Mouse (Mus musculus) forebrain, embryonic 14.5 days (tissue): ENCODE measurements around the gene Glb1. TPM values are rescaled to one million over a fixed set of nuclear protein-coding genes. Genes with fewer than 3 reads are reported as not detected.

Source experiments
- ATAC-seq: fragments of 200-750 bp; cut with Nextera tagmentation; 2 replicates; pipeline ENCODE4 v1.8.0; 2017; ENCODE audit warnings: mild to moderate bottlenecking, moderate library complexity
- DNase-seq: peaks from one replicate; pipeline ENCODE4 v3.0.0-alpha.2; 2015; ENCODE audit warnings: low spot score
- H3K27ac ChIP-seq: fragments of 300-500 bp; sonication (generic); 2 replicates; pipeline ENCODE4 v1.5.1; 2014; ENCODE audit warnings: low read depth, mild to moderate bottlenecking, control low read depth, low read length, moderate library complexity
- H3K27me3 ChIP-seq: fragments of 300-500 bp; sonication (generic); replicated peaks from 2 replicates; pipeline ENCODE4 v1.6.1; 2014; ENCODE audit warnings: low read length, control low read depth, mixed read lengths; ENCODE audit not compliant: control insufficient read depth, insufficient read depth
- H3K36me3 ChIP-seq: fragments of 300-500 bp; sonication (generic); 2 replicates; pipeline ENCODE4 v1.6.1; 2014; ENCODE audit warnings: low read length, control low read depth; ENCODE audit not compliant: control insufficient read depth, insufficient read depth
- H3K4me1 ChIP-seq: fragments of 300-500 bp; sonication (generic); 2 replicates; pipeline ENCODE4 v1.6.1; 2014; ENCODE audit warnings: antibody characterized with exemption, low read length, control low read depth; ENCODE audit not compliant: control insufficient read depth, insufficient read depth
- H3K4me2 ChIP-seq: fragments of 300-500 bp; sonication (generic); 2 replicates; pipeline ENCODE4 v1.6.1; 2014; ENCODE audit warnings: mild to moderate bottlenecking, control low read depth, low read length
- H3K4me3 ChIP-seq: fragments of 300-500 bp; sonication (generic); 2 replicates; pipeline ENCODE4 v1.5.1; 2014; ENCODE audit warnings: low read depth, low read length, control low read depth
- H3K9ac ChIP-seq: fragments of 300-500 bp; sonication (generic); 2 replicates; pipeline ENCODE4 v1.6.1; 2014; ENCODE audit warnings: mild to moderate bottlenecking, low read length, control low read depth, moderate library complexity
- H3K9me3 ChIP-seq: fragments of 300-500 bp; sonication (generic); replicated peaks from 2 replicates; pipeline ENCODE4 v1.6.1; 2016; ENCODE audit warnings: low read length, control low read depth, mixed read lengths; ENCODE audit not compliant: control insufficient read depth
- WGBS: fragments of 180-500 bp; shearing (Covaris S2); extraction: QIAGEN DNeasy Blood & Tissue Kit; methylation state at CpG from one replicate; pipeline ENCODE4 v1.1.7; 2014; 5-methylcytosine and 5-hydroxymethylcytosine counted together
- polyA plus RNA-seq: library from polyadenylated mRNA; unstranded; fragments of >200 nt; fragmentation: Nextera tagmentation; extraction: Ambion mirVana; gene quantifications from 2 replicates; pipeline ENCODE4 v1.2.1, GENCODE M21; 2014

Gene Glb1
- polyA plus RNA-seq, 1 experiment from 2014 or later: 25.9 TPM

DNA sequence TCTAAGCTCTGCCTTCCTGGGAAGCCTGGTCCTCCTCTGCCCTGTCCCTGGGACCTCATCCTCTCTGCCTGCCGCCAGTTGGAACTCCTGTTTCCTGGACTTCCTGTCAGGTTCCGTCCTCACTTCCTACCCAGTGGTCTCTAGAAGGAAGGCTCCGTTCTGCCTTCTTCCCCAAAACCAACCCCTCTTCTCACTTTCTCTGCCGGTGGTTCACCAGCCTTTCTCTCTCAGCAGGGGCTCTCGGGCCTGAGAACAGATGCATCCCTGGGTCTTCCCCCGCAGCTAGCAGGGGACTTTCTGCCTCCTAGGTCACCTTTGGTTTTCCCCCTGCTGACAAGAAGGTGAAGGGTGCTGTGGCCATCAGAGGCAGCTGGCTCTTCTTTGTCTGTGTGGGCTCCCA is 64.6 kb downstream of the Glb1 start:
- Histone ChIP-seq H3K9ac (no peak overlapping the region), H3K9me3 (no peaks in the 10 kb centered on the region), H3K4me2 (no peak overlapping the region), H3K27ac (no peak overlapping the region), H3K36me3 (peaks cover 8% of the 10 kb centered on the region; the same call in 1 of the 2 replicates), H3K4me1 (no peaks in the 10 kb centered on the region), H3K4me3 (no peak overlapping the region), H3K27me3 (no peaks in the 10 kb centered on the region)
- DNase-seq (no peak), ATAC-seq (no peak)
- 83% methylated on average over 6 of the region's 6 CpGs for WGBS

DNA sequence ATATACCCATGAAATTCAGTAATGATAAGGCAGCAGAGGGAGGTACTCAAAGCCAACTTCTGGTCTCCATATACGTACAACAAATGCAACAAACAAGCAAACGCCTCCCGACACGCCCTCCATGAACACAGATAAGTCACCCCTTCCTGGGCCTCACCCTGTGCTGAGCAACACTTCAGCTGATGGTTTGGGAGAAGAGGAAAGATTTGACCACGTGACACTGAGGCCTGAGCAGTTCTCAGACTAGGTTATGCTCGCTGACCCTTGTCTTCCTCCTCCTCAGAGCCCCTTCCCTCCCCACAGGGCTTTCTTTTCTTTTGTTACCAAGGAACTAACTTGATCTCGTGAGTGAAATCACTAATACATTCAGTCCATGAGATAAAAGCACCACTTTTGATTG is 66.0 kb downstream of the Glb1 start:
- H3K36me3 ChIP-seq: peaks cover 8% of the 10 kb centered on the region; the same call in 1 of the 2 replicates
- no peaks in the 10 kb centered on the region for H3K27me3 ChIP-seq
- WGBS: 73% methylated on average over 7 of the region's 7 CpGs
- no peaks in the 10 kb centered on the region for H3K4me1 ChIP-seq
- no peak overlapping the region for H3K27ac ChIP-seq
- no peak overlapping the region for H3K9ac ChIP-seq
- H3K9me3 ChIP-seq: no peaks in the 10 kb centered on the region
- no peak overlapping the region for H3K4me3 ChIP-seq
- ATAC-seq (no peak), DNase-seq (no peak)
- no peak overlapping the region for H3K4me2 ChIP-seq

DNA sequence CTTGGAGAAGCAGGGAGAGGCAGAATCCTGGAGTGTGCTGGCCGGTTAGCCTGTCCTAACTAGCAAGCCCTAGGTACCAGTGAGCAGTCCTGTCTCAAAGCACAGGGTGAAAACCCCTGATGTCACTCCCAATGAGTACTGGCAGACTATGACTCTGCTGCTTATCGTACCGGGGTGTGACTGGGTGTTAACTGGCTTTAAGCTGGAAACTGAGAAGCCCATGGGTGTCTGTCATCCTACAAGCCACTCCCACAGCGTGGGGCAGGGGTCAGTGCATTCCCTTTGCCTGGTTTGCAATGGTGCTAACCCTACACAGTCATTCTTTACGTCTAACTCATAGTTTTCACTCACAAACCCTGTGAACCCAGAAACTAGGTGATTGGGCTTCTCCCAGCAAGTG is 67.3 kb downstream of the Glb1 start:
- Histone ChIP-seq H3K4me2 (no peak overlapping the region), H3K9me3 (no peaks in the 10 kb centered on the region), H3K9ac (no peak overlapping the region), H3K4me3 (no peak overlapping the region), H3K4me1 (no peaks in the 10 kb centered on the region), H3K27ac (no peak overlapping the region), H3K36me3 (peaks cover 8% of the 10 kb centered on the region; the same call in 1 of the 2 replicates), H3K27me3 (no peaks in the 10 kb centered on the region)
- WGBS: 91% methylated on average over 5 of the region's 5 CpGs
- DNase-seq: no peak
- no peak for ATAC-seq

DNA sequence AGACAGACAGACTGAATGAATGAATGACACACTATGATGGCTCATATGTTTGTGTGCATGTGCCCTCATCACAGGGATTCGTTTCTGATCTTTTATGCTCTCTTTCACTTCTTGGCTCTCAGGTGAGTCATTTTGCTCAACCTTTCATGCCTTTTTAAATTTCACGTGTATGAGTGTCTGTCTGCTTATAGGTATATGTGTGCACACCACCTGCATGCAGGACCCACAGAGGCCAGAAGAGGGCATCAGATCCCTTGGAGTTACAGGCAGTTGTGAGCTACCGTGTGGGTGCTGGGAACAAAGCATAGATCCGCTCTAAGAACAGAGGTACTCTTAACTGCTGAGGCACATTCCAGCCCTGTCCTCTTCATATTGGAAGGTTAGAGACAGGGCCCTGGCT is 67.8 kb downstream of the Glb1 start:
- H3K9ac ChIP-seq: no peak overlapping the region
- no peak overlapping the region for H3K4me2 ChIP-seq
- H3K4me1 ChIP-seq: no peaks in the 10 kb centered on the region
- no peak for DNase-seq
- H3K36me3 ChIP-seq: peaks cover 8% of the 10 kb centered on the region; the same call in 1 of the 2 replicates
- no peaks in the 10 kb centered on the region for H3K27me3 ChIP-seq
- no peak overlapping the region for H3K4me3 ChIP-seq
- no peak overlapping the region for H3K27ac ChIP-seq
- no peak for ATAC-seq
- WGBS: 95% methylated on average over 4 of the region's 4 CpGs
- H3K9me3 ChIP-seq: no peaks in the 10 kb centered on the region

DNA sequence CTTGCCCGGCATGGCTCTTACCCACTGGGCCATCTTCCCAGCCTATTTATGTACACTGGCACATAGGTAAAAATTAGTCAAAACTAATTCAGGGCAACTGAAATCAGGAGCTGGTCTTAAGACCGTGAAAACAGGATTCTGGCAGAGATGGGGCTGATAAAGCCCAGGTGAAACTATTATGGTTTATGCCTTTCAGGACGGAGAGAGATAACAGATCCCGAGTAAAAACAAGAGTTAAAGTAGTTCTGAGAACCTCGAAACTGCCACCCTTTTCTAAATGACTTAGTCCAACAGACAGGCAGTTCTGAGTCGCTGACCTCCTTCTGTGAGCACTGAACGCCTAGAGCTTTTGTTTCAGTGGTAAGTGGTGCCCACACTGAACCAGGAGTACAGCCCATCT is 71.0 kb downstream of the Glb1 start:
- ATAC-seq (no peak), DNase-seq (no peak)
- no peaks in the 10 kb centered on the region for H3K4me1 ChIP-seq
- H3K9ac ChIP-seq: no peak overlapping the region
- no peak overlapping the region for H3K4me3 ChIP-seq
- no peaks in the 10 kb centered on the region for H3K9me3 ChIP-seq
- H3K36me3 ChIP-seq: no peaks in the 10 kb centered on the region
- no peak overlapping the region for H3K27ac ChIP-seq
- WGBS: 79% methylated on average over 7 of the region's 7 CpGs
- H3K4me2 ChIP-seq: no peak overlapping the region
- no peaks in the 10 kb centered on the region for H3K27me3 ChIP-seq

DNA sequence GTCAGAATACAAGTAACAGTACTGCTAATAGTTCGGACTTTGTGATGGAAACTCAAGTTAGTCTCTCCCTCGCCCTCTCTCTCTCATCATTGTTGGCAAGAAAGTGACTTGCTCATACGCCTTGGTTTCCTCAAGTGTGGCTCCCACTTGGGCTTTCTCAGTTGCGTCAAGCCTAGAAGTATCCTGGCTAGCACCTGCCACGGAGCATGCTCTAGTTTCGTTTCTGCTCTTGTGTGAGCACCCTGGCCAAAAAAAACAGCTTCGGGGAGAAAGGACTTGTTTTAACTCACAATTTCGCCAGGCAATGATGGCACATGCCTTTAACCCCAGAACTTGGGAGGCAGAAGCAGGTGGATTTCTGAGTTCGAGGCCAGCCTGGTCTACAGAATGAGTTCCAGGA is 76.1 kb downstream of the Glb1 start:
- Histone ChIP-seq H3K27me3 (no peaks in the 10 kb centered on the region), H3K4me3 (no peak overlapping the region), H3K4me2 (no peak overlapping the region), H3K27ac (no peak overlapping the region), H3K9ac (no peak overlapping the region), H3K4me1 (no peaks in the 10 kb centered on the region), H3K36me3 (no peaks in the 10 kb centered on the region), H3K9me3 (no peaks in the 10 kb centered on the region)
- 90% methylated on average over 9 of the region's 9 CpGs for WGBS
- DNase-seq (no peak), ATAC-seq (no peak)

DNA sequence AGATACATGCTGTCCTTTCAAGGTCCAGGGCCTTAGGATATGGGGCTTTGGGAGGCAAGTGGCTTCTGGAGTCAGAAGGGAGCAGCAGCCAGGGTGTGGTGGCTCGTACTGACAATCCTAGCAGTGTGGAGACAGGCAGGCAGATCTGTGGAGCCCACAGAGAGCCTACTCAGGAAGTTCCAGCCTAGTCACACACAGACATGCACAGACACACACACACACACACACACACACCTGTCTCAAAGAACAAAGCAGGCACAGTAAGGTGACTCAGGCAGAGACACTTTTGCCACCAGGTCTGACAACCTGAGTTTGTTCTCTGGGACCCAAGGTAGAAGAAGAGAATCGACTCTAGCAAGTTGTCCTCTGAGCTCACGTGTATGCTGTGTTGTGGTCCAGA is 80.1 kb downstream of the Glb1 start:
- Histone ChIP-seq H3K4me1 (no peaks in the 10 kb centered on the region), H3K27ac (no peak overlapping the region), H3K4me3 (no peak overlapping the region), H3K27me3 (no peaks in the 10 kb centered on the region), H3K36me3 (no peaks in the 10 kb centered on the region), H3K9me3 (no peaks in the 10 kb centered on the region), H3K4me2 (no peak overlapping the region), H3K9ac (no peak overlapping the region)
- 87% methylated on average over 3 of the region's 3 CpGs for WGBS
- no peak for DNase-seq
- ATAC-seq: no peak

DNA sequence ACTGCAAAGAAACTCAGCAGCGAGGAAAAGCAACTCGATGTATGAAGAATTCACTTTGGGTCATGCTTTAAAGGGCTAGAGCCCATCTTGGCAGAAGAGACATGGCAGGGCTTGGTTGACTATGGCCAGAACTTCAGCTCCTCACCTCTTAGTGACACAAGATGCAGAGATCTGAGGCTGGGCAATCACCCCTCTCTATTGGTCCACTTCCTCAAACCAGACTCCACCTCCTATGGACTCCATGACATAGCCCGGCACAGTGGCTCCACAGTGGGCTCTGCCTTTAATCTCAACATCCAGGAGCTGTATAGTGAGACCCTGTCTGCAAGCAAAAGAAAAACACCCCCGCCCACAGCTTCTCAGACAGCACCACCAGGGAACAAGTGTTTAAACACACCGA is 83.9 kb downstream of the Glb1 start:
- Histone ChIP-seq H3K9me3 (no peaks in the 10 kb centered on the region), H3K9ac (no peak overlapping the region), H3K36me3 (no peaks in the 10 kb centered on the region), H3K4me3 (no peak overlapping the region), H3K4me1 (no peaks in the 10 kb centered on the region), H3K4me2 (no peak overlapping the region), H3K27me3 (no peaks in the 10 kb centered on the region), H3K27ac (no peak overlapping the region)
- ATAC-seq (no peak), DNase-seq (no peak)
- 92% methylated on average over 5 of the region's 5 CpGs for WGBS

DNA sequence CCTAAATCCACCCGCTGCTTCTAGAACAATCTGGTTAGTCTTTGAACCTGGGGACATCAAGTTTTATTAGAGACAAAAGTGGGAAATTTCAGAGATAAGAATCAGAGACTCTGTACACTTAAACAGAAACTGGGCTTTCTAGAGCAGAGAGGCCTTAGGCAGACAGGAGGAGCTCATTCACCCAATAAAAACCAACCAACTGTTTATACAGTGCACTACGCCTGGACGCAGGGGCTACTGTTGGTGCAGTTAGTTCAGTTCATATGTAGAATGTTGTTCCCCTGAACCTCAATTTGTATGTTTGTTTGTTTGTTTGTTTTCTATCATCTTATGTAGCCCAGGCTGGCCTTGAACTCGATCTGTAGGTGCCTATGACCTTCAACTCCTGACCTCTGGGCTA is 85.9 kb downstream of the Glb1 start:
- no peaks in the 10 kb centered on the region for H3K4me1 ChIP-seq
- no peak for DNase-seq
- H3K9me3 ChIP-seq: no peaks in the 10 kb centered on the region
- 89% methylated on average over 4 of the region's 4 CpGs for WGBS
- H3K36me3 ChIP-seq: no peaks in the 10 kb centered on the region
- no peak for ATAC-seq
- H3K4me2 ChIP-seq: no peak overlapping the region
- H3K4me3 ChIP-seq: no peak overlapping the region
- H3K27me3 ChIP-seq: no peaks in the 10 kb centered on the region
- H3K27ac ChIP-seq: no peak overlapping the region
- H3K9ac ChIP-seq: no peak overlapping the region
